Mouse (Mus musculus) olfactory bulb, adult 2 months (tissue): ENCODE data around the gene Yif1b.

Source experiments
- CTCF ChIP-seq: fragments of 200-500 bp; IDR thresholded peaks from 2 replicates; pipeline ENCODE4 v1.5.1; 2012; ENCODE audit warnings: low read depth, mild to moderate bottlenecking, low read length, moderate library complexity; ENCODE audit not compliant: insufficient read depth
- POLR2A ChIP-seq: fragments of 200-500 bp; IDR thresholded peaks from 2 replicates; pipeline ENCODE4 v1.6.1; 2012; ENCODE audit warnings: mild to moderate bottlenecking, low read depth, low read length, moderate library complexity; ENCODE audit not compliant: insufficient read depth

- TF ChIP-seq CTCF (no peak), POLR2A (no peak)
These were observed 17.7 kb downstream of the Yif1b start for GRCm38 (mm10) chr7:29255875-29256274.
